Mouse (Mus musculus): ENCODE data around the gene Rpia.

Gene Rpia

GRCm38 (mm10) chr6:70716701-70717393 is 75.2 kb downstream of the Rpia start:
- H3K4me1 ChIP-seq (replicated peaks; ENCODE audit: low read depth, low read length) = no peaks in the 10 kb centered on the region
- no peaks in the 10 kb centered on the region for H3K36me3 ChIP-seq (ENCODE audit: insufficient read depth, low read length)
- H3K9me3 ChIP-seq (ENCODE audit: low read length) = no peaks in the 10 kb centered on the region
- H3K4me3 ChIP-seq (replicated peaks; ENCODE audit: low read length) = no peak overlapping the region
- TF ChIP-seq POU5F1 (IDR thresholded peaks at IDR 0.05; ENCODE audit: borderline replicate concordance, low read length) (no peak), CTCF (conservative IDR thresholded peaks at IDR 0.05; ENCODE audit: low read length) (no peak), NANOG (IDR thresholded peaks at IDR 0.05; ENCODE audit: borderline replicate concordance, low read length) (no peak)
- no peaks in the 10 kb centered on the region for H3K27me3 ChIP-seq (ENCODE audit: insufficient read depth, low read length)
